Mouse (Mus musculus): Measurements from ENCODE around the gene Gabrr3.

DNA sequence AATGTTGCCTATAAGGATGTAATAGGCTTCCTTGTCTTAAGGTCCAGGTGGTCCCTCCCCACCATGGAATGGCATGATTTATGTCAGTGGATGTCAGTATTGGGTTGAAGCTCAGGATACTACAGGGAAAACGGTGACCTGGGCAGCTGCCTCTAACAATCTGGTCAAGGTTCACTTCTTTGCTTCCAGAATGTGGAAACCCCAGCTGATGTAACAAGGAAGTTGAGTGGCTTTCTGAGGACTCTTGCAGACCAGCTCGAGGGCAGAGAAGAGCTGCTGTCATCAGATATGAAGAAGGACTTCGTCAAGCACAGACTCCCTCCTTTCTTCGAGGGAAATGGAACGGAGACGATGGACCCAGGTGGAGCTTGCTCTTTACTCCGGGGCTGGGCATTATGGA lies 80.1 kb downstream of the Gabrr3 start:
- no peak for TF ChIP-seq CTCF (conservative IDR thresholded peaks at IDR 0.05; ENCODE audit: low read length)
- no peak for TF ChIP-seq POU5F1 (IDR thresholded peaks at IDR 0.05; ENCODE audit: borderline replicate concordance, low read length)
- TF ChIP-seq NANOG (IDR thresholded peaks at IDR 0.05; ENCODE audit: borderline replicate concordance, low read length): no peak

Data from E14TG2a.4 (cell line).